Mouse (Mus musculus): ENCODE data around the gene Nbeal2. TPM values are rescaled to one million over a fixed set of nuclear protein-coding genes. Genes with fewer than 3 reads are reported as not detected.
A peak's percentile ranks its signal among the peaks of the same experiment; 100 is the strongest.
"Not testable (repeated sequence)": the region's sequence is repeated elsewhere in the genome, so short reads cannot be mapped to it uniquely, and the experiment has no call there.

The Nbeal2 gene
- polyA plus RNA-seq, 1 experiment from 2014 or later: 4.9 TPM

DNA sequence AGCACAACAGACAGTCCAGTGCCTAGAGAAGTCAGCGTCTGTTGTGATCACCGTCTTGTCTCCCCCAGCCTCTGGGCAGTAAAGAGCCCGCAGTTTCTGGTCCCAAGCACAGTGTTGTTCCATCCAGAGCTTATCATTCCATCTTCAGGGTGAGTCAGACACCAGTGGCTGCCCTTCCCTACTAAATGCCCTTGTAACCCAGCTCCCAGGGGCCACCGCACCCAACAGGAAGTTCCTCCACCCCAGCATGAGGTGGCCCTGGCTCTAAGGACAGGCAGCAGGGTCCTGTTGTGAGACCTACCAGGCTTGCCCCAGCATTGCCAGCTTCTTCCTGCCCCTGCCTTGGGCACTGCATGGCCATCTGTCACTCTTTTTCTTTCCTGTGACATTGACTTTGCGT is 31.6 kb upstream of the Nbeal2 start:
- H3K4me1 ChIP-seq: peaks cover 37% of the 10 kb centered on the region
- H3K27me3 ChIP-seq: no peaks in the 10 kb centered on the region
- WGBS: 78% methylated on average over 5 of the region's 5 CpGs
- H3K4me2 ChIP-seq (replicated peaks): no peak overlapping the region
- no peak for ATAC-seq (ENCODE audit: insufficient number of reproducible peaks, low FRiP score, low TSS enrichment, low read depth)
- peak overlapping the region; percentile 69; the same call in 1 of the 2 replicates for H3K27ac ChIP-seq (replicated peaks)
- no peak overlapping the region for H3K9ac ChIP-seq
- H3K36me3 ChIP-seq: no peaks in the 10 kb centered on the region
- no peaks in the 10 kb centered on the region for H3K9me3 ChIP-seq (replicated peaks)
- H3K4me3 ChIP-seq (replicated peaks): no peak overlapping the region

- H3K4me1 ChIP-seq: peaks cover 37% of the 10 kb centered on the region
- no peak overlapping the region for H3K9ac ChIP-seq
- H3K36me3 ChIP-seq: no peaks in the 10 kb centered on the region
- peak; percentile 22; the same call in 1 of the 2 replicates for ATAC-seq (ENCODE audit: insufficient number of reproducible peaks, low FRiP score, low TSS enrichment, low read depth)
- H3K4me3 ChIP-seq (replicated peaks): no peak overlapping the region
- 72% methylated on average over 8 of the region's 8 CpGs for whole genome bisulfite sequencing
- no peak overlapping the region for H3K4me2 ChIP-seq (replicated peaks)
- no peaks in the 10 kb centered on the region for H3K9me3 ChIP-seq (replicated peaks)
- peak overlapping the region; percentile 87 for H3K27ac ChIP-seq (replicated peaks)
- H3K27me3 ChIP-seq: no peaks in the 10 kb centered on the region
Observed at GRCm38 (mm10) chr9:110685187-110685586, 31.2 kb upstream of the Nbeal2 start.

DNA sequence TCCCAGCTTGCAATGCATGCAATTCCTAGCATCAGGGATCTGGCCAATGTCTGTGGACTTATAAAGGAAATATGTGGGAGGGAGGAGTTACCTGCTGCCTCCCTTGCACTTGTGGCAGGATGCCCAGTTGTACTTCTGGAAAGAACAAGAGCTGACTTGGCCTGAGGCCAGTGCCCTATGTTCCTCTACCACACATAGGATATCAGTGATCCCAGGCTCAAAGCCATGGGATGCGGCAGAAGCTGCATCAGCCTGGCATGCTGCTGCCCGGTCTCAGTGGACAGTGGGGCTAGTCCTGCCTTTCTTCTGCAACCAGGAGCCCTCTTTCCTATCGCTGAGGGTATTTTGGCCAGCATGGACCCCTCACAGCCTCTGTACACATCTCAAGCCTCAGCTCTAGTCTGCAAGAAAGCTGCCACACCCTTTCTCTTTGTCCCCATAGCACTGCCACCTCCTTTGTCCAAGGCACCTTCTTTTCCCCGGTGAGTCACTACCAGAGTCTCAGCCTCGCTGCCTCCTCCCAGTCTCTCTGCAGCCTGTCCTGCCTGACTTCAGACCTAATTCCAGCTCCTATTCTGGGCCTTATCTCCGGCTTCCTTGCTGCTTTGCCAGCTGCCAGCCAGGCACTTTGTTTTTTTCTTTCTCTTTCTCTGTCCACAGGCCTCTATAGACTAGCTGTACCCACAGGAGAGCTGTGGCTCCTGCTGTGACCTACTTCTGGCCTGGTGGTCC is 30.3 kb upstream of the Nbeal2 start:
- H3K9ac ChIP-seq: no peak overlapping the region
- peak overlapping the region; percentile 87 for H3K27ac ChIP-seq (replicated peaks)
- no peaks in the 10 kb centered on the region for H3K27me3 ChIP-seq
- peak; percentile 22; the same call in 1 of the 2 replicates for ATAC-seq (ENCODE audit: insufficient number of reproducible peaks, low FRiP score, low TSS enrichment, low read depth)
- H3K36me3 ChIP-seq: no peaks in the 10 kb centered on the region
- no peaks in the 10 kb centered on the region for H3K9me3 ChIP-seq (replicated peaks)
- H3K4me2 ChIP-seq (replicated peaks): no peak overlapping the region
- peaks cover 37% of the 10 kb centered on the region for H3K4me1 ChIP-seq
- H3K4me3 ChIP-seq (replicated peaks): no peak overlapping the region
- 55% methylated on average over 6 of the region's 6 CpGs for WGBS

DNA sequence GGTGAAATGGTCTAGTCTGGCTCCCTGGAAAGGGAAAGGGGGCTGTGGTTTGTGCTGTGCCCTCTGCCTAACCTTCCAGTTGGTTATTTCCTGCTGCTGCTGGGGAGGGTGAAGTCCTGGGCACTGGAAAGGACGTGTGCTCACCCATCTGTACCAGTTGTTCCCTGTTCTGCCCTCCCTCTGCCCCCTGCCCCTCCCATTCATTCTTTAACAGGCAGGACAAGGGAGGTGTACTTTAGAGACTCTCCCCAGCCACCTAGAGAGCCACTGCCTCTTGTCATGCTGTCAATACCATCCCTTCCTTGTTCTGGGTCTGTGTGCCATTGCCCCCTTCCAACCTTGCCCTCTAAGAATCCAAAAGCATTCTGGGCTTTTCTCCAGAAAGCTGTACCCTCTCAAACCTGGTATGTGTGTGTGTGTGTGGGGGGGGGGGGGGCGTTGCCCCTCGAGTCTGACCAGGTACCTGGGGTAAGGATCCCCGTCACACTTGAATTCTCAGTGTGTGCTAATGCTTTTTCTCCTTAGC is 29.7 kb upstream of the Nbeal2 start:
- 0 out of 2 replicates have a peak, but pooled peaks have one; percentile 2 for ATAC-seq (ENCODE audit: insufficient number of reproducible peaks, low FRiP score, low TSS enrichment, low read depth)
- Histone ChIP-seq H3K9me3 (replicated peaks) (no peaks in the 10 kb centered on the region), H3K4me2 (replicated peaks) (no peak overlapping the region), H3K9ac (no peak overlapping the region), H3K4me1 (peaks cover 37% of the 10 kb centered on the region), H3K36me3 (no peaks in the 10 kb centered on the region), H3K4me3 (replicated peaks) (no peak overlapping the region), H3K27ac (replicated peaks) (peak overlapping the region; percentile 87), H3K27me3 (no peaks in the 10 kb centered on the region)
- WGBS: 40% methylated on average over 4 of the region's 4 CpGs

DNA sequence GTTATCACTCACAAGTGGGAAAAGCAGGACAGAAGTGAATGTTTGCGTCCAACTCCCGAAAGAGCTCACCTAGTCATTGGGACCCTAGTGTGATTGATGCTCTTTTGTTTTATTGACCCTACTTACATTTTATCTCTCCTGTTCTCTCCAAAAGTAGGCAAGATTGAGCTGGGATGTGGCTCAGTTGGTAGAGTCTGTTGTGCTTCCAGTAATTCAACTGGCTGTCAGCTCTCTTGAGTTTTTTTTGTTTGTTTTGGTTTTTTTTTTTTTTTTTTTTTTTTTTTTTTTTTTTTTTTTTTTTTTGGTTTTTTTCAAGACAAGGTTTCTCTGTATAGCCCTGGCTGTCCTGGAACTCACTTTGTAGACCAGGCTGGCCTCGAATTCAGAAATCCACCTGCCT is 28.7 kb upstream of the Nbeal2 start:
- not testable (repeated sequence) for H3K36me3 ChIP-seq; H3K27me3 ChIP-seq; H3K9ac ChIP-seq; H3K4me3 ChIP-seq (replicated peaks); H3K4me2 ChIP-seq (replicated peaks); H3K27ac ChIP-seq (replicated peaks); H3K9me3 ChIP-seq (replicated peaks); ATAC-seq (ENCODE audit: insufficient number of reproducible peaks, low FRiP score, low TSS enrichment, low read depth)
- 81% methylated on average over 3 of the region's 3 CpGs for WGBS
- H3K4me1 ChIP-seq: peaks cover 37% of the 10 kb centered on the region

- Histone ChIP-seq H3K27me3 (no peaks in the 10 kb centered on the region), H3K36me3 (no peaks in the 10 kb centered on the region), H3K9me3 (replicated peaks) (no peaks in the 10 kb centered on the region), H3K27ac (replicated peaks) (no peak overlapping the region), H3K9ac (no peak overlapping the region), H3K4me3 (replicated peaks) (no peak overlapping the region), H3K4me1 (peaks cover 37% of the 10 kb centered on the region), H3K4me2 (replicated peaks) (no peak overlapping the region)
- no peak for ATAC-seq (ENCODE audit: insufficient number of reproducible peaks, low FRiP score, low TSS enrichment, low read depth)
- WGBS: 55% methylated on average over 5 of the region's 5 CpGs
Observed at GRCm38 (mm10) chr9:110682255-110682654, 28.3 kb upstream of the Nbeal2 start.

DNA sequence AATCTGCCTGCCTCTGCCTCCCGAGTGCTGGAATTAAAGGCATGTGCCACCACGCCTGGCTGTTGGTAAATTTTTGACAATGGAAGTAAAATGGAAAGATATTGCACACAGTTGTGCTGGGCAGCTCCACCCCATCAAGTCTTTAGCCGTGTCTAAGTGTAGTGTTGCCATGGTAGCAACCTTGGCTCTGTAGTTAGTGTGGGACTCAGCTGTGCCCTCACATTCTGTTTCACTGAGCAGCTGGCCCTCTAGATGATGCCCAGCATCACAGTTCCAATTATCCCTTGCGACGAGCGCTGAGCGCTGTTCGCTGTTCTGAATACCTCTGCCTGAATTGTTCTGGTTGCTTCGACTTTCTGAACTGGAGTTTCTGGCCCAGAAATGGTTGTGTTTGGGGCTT is 27.9 kb upstream of the Nbeal2 start:
- 0 out of 2 replicates have a peak, but pooled peaks have one; percentile 29 for ATAC-seq (ENCODE audit: insufficient number of reproducible peaks, low FRiP score, low TSS enrichment, low read depth)
- H3K27ac ChIP-seq (replicated peaks): no peak overlapping the region

GRCm38 (mm10) chr9:110680736-110681507 is 27.0 kb upstream of the Nbeal2 start:
- no peak overlapping the region for H3K4me2 ChIP-seq (replicated peaks)
- no peak overlapping the region for H3K4me3 ChIP-seq (replicated peaks)
- ATAC-seq (ENCODE audit: insufficient number of reproducible peaks, low FRiP score, low TSS enrichment, low read depth): no peak
- no peaks in the 10 kb centered on the region for H3K36me3 ChIP-seq
- no peak overlapping the region for H3K27ac ChIP-seq (replicated peaks)
- no peak overlapping the region for H3K9ac ChIP-seq
- H3K4me1 ChIP-seq: peaks cover 38% of the 10 kb centered on the region
- H3K9me3 ChIP-seq (replicated peaks): no peaks in the 10 kb centered on the region
- no peaks in the 10 kb centered on the region for H3K27me3 ChIP-seq
- WGBS: 73% methylated on average over 7 of the region's 7 CpGs

More for the DNA sequence above, 27.9 kb upstream of the Nbeal2 start:
- Histone ChIP-seq H3K9ac (no peak overlapping the region), H3K4me1 (peaks cover 37% of the 10 kb centered on the region), H3K4me2 (replicated peaks) (no peak overlapping the region), H3K9me3 (replicated peaks) (no peaks in the 10 kb centered on the region), H3K27me3 (no peaks in the 10 kb centered on the region), H3K36me3 (no peaks in the 10 kb centered on the region), H3K4me3 (replicated peaks) (no peak overlapping the region)
- 71% methylated on average over 9 of the region's 9 CpGs for WGBS

- H3K4me3 ChIP-seq (replicated peaks): no peak overlapping the region
- no peaks in the 10 kb centered on the region for H3K9me3 ChIP-seq (replicated peaks)
- no peak overlapping the region for H3K27ac ChIP-seq (replicated peaks)
- H3K4me1 ChIP-seq: peaks cover 18% of the 10 kb centered on the region
- WGBS: 72% methylated on average over 5 of the region's 5 CpGs
- no peak overlapping the region for H3K9ac ChIP-seq
- ATAC-seq (ENCODE audit: insufficient number of reproducible peaks, low FRiP score, low TSS enrichment, low read depth): no peak
- H3K36me3 ChIP-seq: no peaks in the 10 kb centered on the region
- no peak overlapping the region for H3K4me2 ChIP-seq (replicated peaks)
- no peaks in the 10 kb centered on the region for H3K27me3 ChIP-seq
Observed at GRCm38 (mm10) chr9:110678886-110679285, 24.9 kb upstream of the Nbeal2 start.

- H3K4me1 ChIP-seq: peaks cover 12% of the 10 kb centered on the region
- H3K9ac ChIP-seq: no peak overlapping the region
- no peak overlapping the region for H3K27ac ChIP-seq (replicated peaks)
- no peak overlapping the region for H3K4me3 ChIP-seq (replicated peaks)
- no peaks in the 10 kb centered on the region for H3K36me3 ChIP-seq
- 82% methylated on average over 8 of the region's 8 CpGs for WGBS
- H3K4me2 ChIP-seq (replicated peaks): no peak overlapping the region
- H3K9me3 ChIP-seq (replicated peaks): no peaks in the 10 kb centered on the region
- no peak for ATAC-seq (ENCODE audit: insufficient number of reproducible peaks, low FRiP score, low TSS enrichment, low read depth)
- no peaks in the 10 kb centered on the region for H3K27me3 ChIP-seq
Observed at GRCm38 (mm10) chr9:110676492-110676911, 22.5 kb upstream of the Nbeal2 start.

GRCm38 (mm10) chr9:110673107-110673752 is 19.3 kb upstream of the Nbeal2 start:
- Histone ChIP-seq H3K36me3 (no peaks in the 10 kb centered on the region), H3K4me2 (replicated peaks) (no peak overlapping the region), H3K4me3 (replicated peaks) (no peak overlapping the region), H3K27ac (replicated peaks) (no peak overlapping the region), H3K9ac (no peak overlapping the region; the same call in 1 of the 2 replicates), H3K4me1 (peaks cover 15% of the 10 kb centered on the region), H3K27me3 (no peaks in the 10 kb centered on the region), H3K9me3 (replicated peaks) (no peaks in the 10 kb centered on the region)
- no peak for ATAC-seq (ENCODE audit: insufficient number of reproducible peaks, low FRiP score, low TSS enrichment, low read depth)
- 52% methylated on average over 10 of the region's 10 CpGs for WGBS
